Mouse (Mus musculus): Measurements from ENCODE around the gene Cfap46.

GRCm38 (mm10) chr7:139556746-139557526 lies 126.7 kb downstream of the Cfap46 start:
- no peak for TF ChIP-seq POLR2A (IDR thresholded peaks at IDR 0.05; ENCODE audit: low read depth, low read length)
- TF ChIP-seq CTCF (IDR thresholded peaks at IDR 0.05; ENCODE audit: extremely low read depth, insufficient read length, insufficient replicate concordance, low read depth, low read length) = no peak
